Mouse (Mus musculus): Measurements from ENCODE around the gene Sox15. TPM values are rescaled to one million over a fixed set of nuclear protein-coding genes. Genes with fewer than 3 reads are reported as not detected.
A peak's percentile ranks its signal among the peaks of the same experiment; 100 is the strongest.
"Not testable (repeated sequence)": the region's sequence is repeated elsewhere in the genome, so short reads cannot be mapped to it uniquely, and the experiment has no call there.

The Sox15 gene
- polyA plus RNA-seq (2016; fragmentation: Nextera tagmentation; extraction: Ambion mirVana): 0.16 TPM in 1 of 2 replicates, not detected in the other

GRCm38 (mm10) chr11:69655264-69656064 is at the start of gene Sox15:
TSS of gene Sox15 (plus strand) at chr11:69655314.
- peak; percentile 85 for DNase-seq (ENCODE audit: low spot score)
- Histone ChIP-seq H3K27ac (peak within 1 kb of the TSS; percentile 79), H3K36me3 (peaks cover 91% of the 10 kb centered on the region), H3K27me3 (ENCODE audit: low read depth, poor library complexity, severe bottlenecking) (no peaks in the 10 kb centered on the region), H3K9me3 (replicated peaks) (no peaks in the 10 kb centered on the region), H3K4me3 (peak within 1 kb of the TSS; percentile 26), H3K4me1 (peaks cover 35% of the 10 kb centered on the region)
- WGBS: 25% methylated on average over 34 of the region's 34 CpGs

GRCm38 (mm10) chr11:69605726-69606490 is 49.2 kb upstream of the Sox15 start, which contains the start of gene Atp1b2:
TSS of gene Atp1b2 (minus strand) at chr11:69605942.
- peaks cover 41% of the 10 kb centered on the region for H3K27me3 ChIP-seq (ENCODE audit: low read depth, poor library complexity, severe bottlenecking)
- H3K9me3 ChIP-seq (replicated peaks): no peaks in the 10 kb centered on the region
- H3K27ac ChIP-seq: peak within 1 kb of the TSS; percentile 80
- peaks cover 30% of the 10 kb centered on the region for H3K4me1 ChIP-seq
- 3% methylated on average over 32 of the region's 32 CpGs for WGBS
- H3K4me3 ChIP-seq: peak within 1 kb of the TSS; percentile 69
- peak; percentile 77 for DNase-seq (ENCODE audit: low spot score)
- H3K36me3 ChIP-seq: no peaks in the 10 kb centered on the region

GRCm38 (mm10) chr11:69606491-69606795 is 48.7 kb upstream of the Sox15 start:
- Histone ChIP-seq H3K27ac (peak overlapping the region; percentile 56; the same call in 1 of the 2 replicates), H3K4me3 (peak overlapping the region; percentile 69), H3K9me3 (replicated peaks) (no peaks in the 10 kb centered on the region), H3K4me1 (peaks cover 28% of the 10 kb centered on the region), H3K27me3 (ENCODE audit: low read depth, poor library complexity, severe bottlenecking) (peaks cover 41% of the 10 kb centered on the region), H3K36me3 (no peaks in the 10 kb centered on the region)
- 49% methylated on average over 2 of the region's 2 CpGs for WGBS
- DNase-seq (ENCODE audit: low spot score): no peak

DNA sequence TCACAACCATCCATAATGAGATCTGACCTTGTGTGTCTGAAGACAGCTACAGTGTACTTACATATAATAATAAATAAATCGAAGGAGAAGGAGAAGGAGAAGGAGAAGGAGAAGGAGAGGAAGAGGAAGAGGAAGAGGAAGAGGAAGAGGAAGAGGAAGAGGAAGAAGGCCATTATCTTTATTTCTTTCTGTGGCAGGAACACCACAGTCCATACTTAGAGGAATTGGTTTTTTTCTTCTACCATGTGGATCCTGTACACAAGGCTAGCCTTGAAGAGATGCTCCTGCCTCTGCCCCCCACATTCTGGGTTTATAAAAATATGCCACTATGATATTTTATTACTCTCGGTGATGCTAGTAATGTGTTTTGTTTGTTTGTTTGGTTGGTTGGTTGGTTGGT is 48.3 kb upstream of the Sox15 start:
- Histone ChIP-seq H3K4me3 (no peak overlapping the region), H3K27ac (no peak overlapping the region)

GRCm38 (mm10) chr11:69608525-69608924 is 46.6 kb upstream of the Sox15 start:
- H3K9me3 ChIP-seq (replicated peaks): no peaks in the 10 kb centered on the region
- peaks cover 32% of the 10 kb centered on the region for H3K4me1 ChIP-seq
- H3K36me3 ChIP-seq: no peaks in the 10 kb centered on the region
- H3K27ac ChIP-seq: no peak overlapping the region
- H3K4me3 ChIP-seq: no peak overlapping the region
- no peak for DNase-seq (ENCODE audit: low spot score)
- H3K27me3 ChIP-seq (ENCODE audit: low read depth, poor library complexity, severe bottlenecking): peaks cover 23% of the 10 kb centered on the region
- 90% methylated on average over 3 of the region's 3 CpGs for WGBS

More for the DNA sequence above, 48.3 kb upstream of the Sox15 start:
- H3K9me3 ChIP-seq (replicated peaks): no peaks in the 10 kb centered on the region
- H3K36me3 ChIP-seq: no peaks in the 10 kb centered on the region
- no peak for DNase-seq (ENCODE audit: low spot score)
- 91% methylated on average over 2 of the region's 2 CpGs for WGBS
- peaks cover 39% of the 10 kb centered on the region for H3K27me3 ChIP-seq (ENCODE audit: low read depth, poor library complexity, severe bottlenecking)
- H3K4me1 ChIP-seq: peaks cover 28% of the 10 kb centered on the region

- Histone ChIP-seq H3K27me3 (ENCODE audit: low read depth, poor library complexity, severe bottlenecking) (peaks cover 14% of the 10 kb centered on the region), H3K4me3 (no peak overlapping the region), H3K36me3 (no peaks in the 10 kb centered on the region), H3K4me1 (peaks cover 30% of the 10 kb centered on the region), H3K9me3 (replicated peaks) (no peaks in the 10 kb centered on the region), H3K27ac (no peak overlapping the region)
- no peak for DNase-seq (ENCODE audit: low spot score)
- 63% methylated on average over 7 of the region's 7 CpGs for WGBS
These were observed 45.7 kb upstream of the Sox15 start for GRCm38 (mm10) chr11:69609416-69609815.

DNA sequence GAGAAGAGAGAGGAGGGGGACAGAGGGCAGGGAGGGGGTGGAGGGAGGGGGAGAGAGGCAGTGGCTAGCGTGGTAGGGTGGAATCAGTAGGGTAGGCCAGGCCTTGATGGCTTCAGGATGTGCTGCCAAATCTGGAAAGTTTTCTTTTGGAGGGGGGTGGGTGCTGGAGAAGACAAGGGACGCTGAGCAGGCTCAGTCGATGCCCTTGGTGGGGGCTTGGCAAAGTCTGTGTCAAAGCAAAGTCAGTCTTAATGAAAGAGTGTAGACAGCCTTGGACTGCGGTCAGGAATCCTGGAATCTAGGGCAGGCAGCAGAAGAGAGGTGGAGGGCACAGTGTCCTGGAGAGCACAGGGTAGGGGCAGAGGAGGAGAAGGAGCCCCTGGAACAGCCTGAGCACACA is 44.2 kb upstream of the Sox15 start:
- no peak overlapping the region for H3K4me3 ChIP-seq
- peaks cover 15% of the 10 kb centered on the region for H3K4me1 ChIP-seq
- 73% methylated on average over 4 of the region's 4 CpGs for WGBS
- H3K27ac ChIP-seq: no peak overlapping the region
- H3K27me3 ChIP-seq (ENCODE audit: low read depth, poor library complexity, severe bottlenecking): peaks cover 12% of the 10 kb centered on the region
- no peaks in the 10 kb centered on the region for H3K9me3 ChIP-seq (replicated peaks)
- H3K36me3 ChIP-seq: no peaks in the 10 kb centered on the region
- DNase-seq (ENCODE audit: low spot score): no peak

GRCm38 (mm10) chr11:69613553-69614256 is 41.4 kb upstream of the Sox15 start:
- Histone ChIP-seq H3K9me3 (replicated peaks) (no peaks in the 10 kb centered on the region), H3K4me1 (peaks cover 11% of the 10 kb centered on the region), H3K27ac (peak overlapping the region; percentile 69), H3K36me3 (no peaks in the 10 kb centered on the region), H3K4me3 (peak overlapping the region; percentile 18), H3K27me3 (ENCODE audit: low read depth, poor library complexity, severe bottlenecking) (peaks cover 33% of the 10 kb centered on the region)
- DNase-seq (ENCODE audit: low spot score): peak; percentile 87
- 12% methylated on average over 19 of the region's 19 CpGs for WGBS

- peaks cover 11% of the 10 kb centered on the region for H3K4me1 ChIP-seq
- peak overlapping the region; percentile 69; the same call in 1 of the 2 replicates for H3K27ac ChIP-seq
- H3K36me3 ChIP-seq; H3K9me3 ChIP-seq (replicated peaks); DNase-seq (ENCODE audit: low spot score): not testable (repeated sequence)
- peak overlapping the region; percentile 18 for H3K4me3 ChIP-seq
- WGBS: 58% methylated on average over 11 of the region's 11 CpGs
- H3K27me3 ChIP-seq (ENCODE audit: low read depth, poor library complexity, severe bottlenecking): peaks cover 33% of the 10 kb centered on the region
These were observed 40.9 kb upstream of the Sox15 start for GRCm38 (mm10) chr11:69614257-69614588.

DNA sequence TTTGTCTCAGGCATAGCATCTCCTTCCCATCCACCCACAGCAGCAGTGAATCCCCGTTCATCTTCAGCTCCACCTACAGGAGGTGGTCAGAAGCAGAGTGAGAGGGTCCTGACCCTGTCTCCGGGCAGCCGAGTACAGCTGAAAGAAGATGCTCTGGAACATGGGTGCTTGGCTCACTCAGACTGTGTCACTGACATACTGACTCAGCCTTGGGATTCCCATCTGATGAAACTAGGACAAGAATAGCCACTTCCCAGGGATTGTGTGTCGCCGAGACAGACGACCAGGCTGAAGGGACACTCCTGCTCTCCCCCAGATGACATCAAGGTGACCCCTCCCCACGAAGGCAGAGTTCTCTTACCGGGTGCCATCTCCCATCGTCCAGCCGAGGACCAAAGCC is 38.3 kb upstream of the Sox15 start:
- no peak for DNase-seq (ENCODE audit: low spot score)
- H3K27me3 ChIP-seq (ENCODE audit: low read depth, poor library complexity, severe bottlenecking): peaks cover 33% of the 10 kb centered on the region
- H3K9me3 ChIP-seq (replicated peaks): no peaks in the 10 kb centered on the region
- H3K4me1 ChIP-seq: peaks cover 12% of the 10 kb centered on the region
- H3K27ac ChIP-seq: no peak overlapping the region
- H3K4me3 ChIP-seq: no peak overlapping the region
- no peaks in the 10 kb centered on the region for H3K36me3 ChIP-seq
- 51% methylated on average over 10 of the region's 10 CpGs for WGBS

GRCm38 (mm10) chr11:69617805-69618204 is 37.3 kb upstream of the Sox15 start, which contains the start of gene Shbg:
TSS of gene Shbg (minus strand) at chr11:69617905.
- WGBS: 75% methylated on average over 5 of the region's 5 CpGs
- H3K36me3 ChIP-seq: no peaks in the 10 kb centered on the region
- no peaks in the 10 kb centered on the region for H3K9me3 ChIP-seq (replicated peaks)
- no peak within 1 kb of the TSS for H3K27ac ChIP-seq
- no peak within 1 kb of the TSS for H3K4me3 ChIP-seq
- peaks cover 33% of the 10 kb centered on the region for H3K27me3 ChIP-seq (ENCODE audit: low read depth, poor library complexity, severe bottlenecking)
- DNase-seq (ENCODE audit: low spot score): no peak
- H3K4me1 ChIP-seq: peaks cover 23% of the 10 kb centered on the region

GRCm38 (mm10) chr11:69620394-69621081 is 34.6 kb upstream of the Sox15 start:
- DNase-seq (ENCODE audit: low spot score): no peak
- no peak overlapping the region for H3K27ac ChIP-seq
- H3K4me1 ChIP-seq: peaks cover 17% of the 10 kb centered on the region
- H3K9me3 ChIP-seq (replicated peaks): no peaks in the 10 kb centered on the region
- peaks cover 25% of the 10 kb centered on the region for H3K27me3 ChIP-seq (ENCODE audit: low read depth, poor library complexity, severe bottlenecking)
- no peak overlapping the region for H3K4me3 ChIP-seq
- WGBS: 90% methylated on average over 7 of the region's 7 CpGs
- no peaks in the 10 kb centered on the region for H3K36me3 ChIP-seq
